Mouse (Mus musculus) ES-Bruce4 (cell line): Measurements from ENCODE around the gene Mbd4.

ENCODE experiments used
- CTCF ChIP-seq: IDR thresholded peaks from one replicate; pipeline ENCODE4 v1.8.1; 2011; ENCODE audit warnings: low read depth, low read length
- POLR2A ChIP-seq: IDR thresholded peaks from one replicate; pipeline ENCODE4 v1.8.1; 2011; ENCODE audit warnings: low read length; ENCODE audit not compliant: insufficient read depth

- no peak for TF ChIP-seq CTCF
- TF ChIP-seq POLR2A, result no peak
These were observed 26.6 kb upstream of the Mbd4 start for GRCm38 (mm10) chr6:115879736-115880135.
